Mouse (Mus musculus) ES-Bruce4 (cell line): ENCODE results near the gene Fgfr4.

ENCODE experiments used
- CTCF ChIP-seq: IDR thresholded peaks from one replicate; pipeline ENCODE4 v1.8.1; 2011; ENCODE audit warnings: low read depth, low read length
- EP300 ChIP-seq: IDR thresholded peaks from 2 replicates; pipeline ENCODE4 v1.6.1; 2011; ENCODE audit warnings: low read depth, low read length; ENCODE audit not compliant: insufficient read depth
- POLR2A ChIP-seq: IDR thresholded peaks from one replicate; pipeline ENCODE4 v1.8.1; 2011; ENCODE audit warnings: low read length; ENCODE audit not compliant: insufficient read depth

DNA sequence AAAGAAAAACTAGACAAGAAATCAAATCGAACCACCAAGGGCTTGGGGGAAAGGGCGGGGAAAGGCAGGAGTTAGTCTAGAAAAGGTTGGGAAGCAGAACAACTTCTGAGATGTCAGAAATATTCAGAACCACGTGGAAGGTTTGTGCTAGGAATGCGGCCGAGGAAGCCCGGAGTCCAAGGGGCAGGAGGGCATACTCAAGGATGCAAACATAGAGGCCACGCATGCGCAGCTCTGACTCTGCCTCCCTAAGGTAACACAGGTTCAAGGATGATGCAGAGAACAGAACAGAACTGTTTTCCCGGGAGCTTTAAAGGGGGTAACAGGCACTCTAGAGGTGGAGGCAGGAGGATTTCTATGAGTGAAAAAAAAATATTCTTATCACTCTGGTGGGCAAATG lies 51.3 kb downstream of the Fgfr4 start:
- TF ChIP-seq CTCF (no peak), EP300 (no peak), POLR2A (no peak)
